Comparison of ENCODE assay signal across 16 mouse cellular contexts in genomic region chr11:108122486-108122885, GRCm38 (mm10).
"Had no signal": no experiment of that assay in that cellular context is flagged by ENCODE, and none has a peak within 500 bp of the region (broad histone marks: within the 10 kb centered on the region; RNA-seq: fewer than 3 reads in every experiment).

No protein-coding gene starts in this region.

- H3K27ac ChIP-seq: lung, embryonic 15.5 days; macrophage; midbrain, embryonic 13.5 days; midbrain, embryonic 15.5 days; neural tube, embryonic 12.5 days; stomach, embryonic 15.5 days; stomach, postnatal 0 days had no signal

- DNase-seq: liver, postnatal 0 days; lung, adult 2 months; lung, postnatal 14 days; lung, postnatal 36 days; right cerebral cortex, postnatal 14 days; thymus, adult 18-20 months; thymus, postnatal 14 days; thymus, postnatal 36 days had no signal

- H3K4me3 ChIP-seq: lung, embryonic 15.5 days; megakaryocyte, embryonic 14.5 days; midbrain, embryonic 13.5 days; midbrain, embryonic 15.5 days; neural tube, embryonic 12.5 days; stomach, embryonic 15.5 days had no signal
